Mouse (Mus musculus): ENCODE results near the gene Ap2m1. TPM values are rescaled to one million over a fixed set of nuclear protein-coding genes. Genes with fewer than 3 reads are reported as not detected.
"Not testable (repeated sequence)": the region's sequence is repeated elsewhere in the genome, so short reads cannot be mapped to it uniquely, and the experiment has no call there.

Ap2m1 gene
- 411 and 423 TPM in 2 replicates for polyA plus RNA-seq (2015; fragmentation: Nextera tagmentation; extraction: Ambion mirVana)

GRCm38 (mm10) chr16:20535296-20536080 is at the start of gene Ap2m1:
Gene Ap2m1, plus strand, starts transcription at chr16:20535478.
- TF ChIP-seq CTCF (IDR thresholded peaks at IDR 0.05; ENCODE audit: low read depth) = no peak
- Histone ChIP-seq H3K9ac (ENCODE audit: low read depth, low read length) (peak within 1 kb of the TSS; percentile 86), H3K27ac (ENCODE audit: low read depth, low read length) (peak within 1 kb of the TSS; percentile 90), H3K4me3 (ENCODE audit: low read depth, low read length) (peak within 1 kb of the TSS; percentile 89), H3K36me3 (ENCODE audit: control insufficient read depth, insufficient read depth) (peaks cover 48% of the 10 kb centered on the region), H3K9me3 (ENCODE audit: control insufficient read depth) (no peaks in the 10 kb centered on the region), H3K4me2 (replicated peaks; ENCODE audit: low read depth) (peak within 1 kb of the TSS; percentile 75), H3K4me1 (replicated peaks; ENCODE audit: control insufficient read depth, insufficient read depth, low read length) (peaks cover 4% of the 10 kb centered on the region; the same call in 1 of the 2 replicates), H3K27me3 (replicated peaks; ENCODE audit: control insufficient read depth, insufficient read depth, low read length) (no peaks in the 10 kb centered on the region)
- under 1% methylated on average over 52 of the region's 52 CpGs for WGBS
- ATAC-seq = peak; percentile 95

DNA sequence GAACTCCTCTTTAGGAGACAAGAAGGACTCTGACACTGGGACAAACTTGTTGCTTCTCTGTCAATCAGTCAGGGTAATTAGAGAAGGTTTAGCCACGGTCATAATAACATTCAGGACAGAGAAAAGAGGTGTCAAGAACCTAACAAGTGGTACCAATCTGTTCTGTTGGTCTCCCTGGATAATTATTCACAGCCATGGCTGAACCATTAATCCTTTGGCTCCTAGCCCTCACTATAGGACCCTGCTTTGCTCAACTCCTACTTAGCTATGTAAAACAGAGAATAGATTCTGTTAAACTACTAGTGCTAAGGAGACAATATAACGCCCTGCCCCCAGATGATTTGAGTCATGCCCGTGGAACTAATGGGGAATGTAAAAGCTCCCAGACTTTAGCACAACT is 49.2 kb upstream of the Ap2m1 start:
- no peak for ATAC-seq

GRCm38 (mm10) chr16:20488151-20488550 is 47.1 kb upstream of the Ap2m1 start:
- WGBS = 84% methylated on average over 1 of the region's 1 CpGs
- Histone ChIP-seq H3K4me1 (replicated peaks; ENCODE audit: control insufficient read depth, insufficient read depth, low read length) (no peaks in the 10 kb centered on the region), H3K36me3 (ENCODE audit: control insufficient read depth, insufficient read depth) (no peaks in the 10 kb centered on the region), H3K4me2 (replicated peaks; ENCODE audit: low read depth) (no peak overlapping the region), H3K4me3 (ENCODE audit: low read depth, low read length) (no peak overlapping the region), H3K27ac (ENCODE audit: low read depth, low read length) (no peak overlapping the region), H3K27me3 (replicated peaks; ENCODE audit: control insufficient read depth, insufficient read depth, low read length) (no peaks in the 10 kb centered on the region), H3K9ac (ENCODE audit: low read depth, low read length) (no peak overlapping the region), H3K9me3 (ENCODE audit: control insufficient read depth) (no peaks in the 10 kb centered on the region)
- TF ChIP-seq CTCF (IDR thresholded peaks at IDR 0.05; ENCODE audit: low read depth) = no peak
- no peak for ATAC-seq

More for the DNA sequence above, 49.2 kb upstream of the Ap2m1 start:
- Histone ChIP-seq H3K4me2 (replicated peaks; ENCODE audit: low read depth) (no peak overlapping the region), H3K4me1 (replicated peaks; ENCODE audit: control insufficient read depth, insufficient read depth, low read length) (no peaks in the 10 kb centered on the region), H3K9me3 (ENCODE audit: control insufficient read depth) (no peaks in the 10 kb centered on the region), H3K4me3 (ENCODE audit: low read depth, low read length) (no peak overlapping the region), H3K27me3 (replicated peaks; ENCODE audit: control insufficient read depth, insufficient read depth, low read length) (no peaks in the 10 kb centered on the region), H3K9ac (ENCODE audit: low read depth, low read length) (no peak overlapping the region), H3K36me3 (ENCODE audit: control insufficient read depth, insufficient read depth) (no peaks in the 10 kb centered on the region), H3K27ac (ENCODE audit: low read depth, low read length) (no peak overlapping the region)
- no peak for TF ChIP-seq CTCF (IDR thresholded peaks at IDR 0.05; ENCODE audit: low read depth)
- WGBS = 74% methylated on average over 3 of the region's 3 CpGs

GRCm38 (mm10) chr16:20488751-20489150 is 46.5 kb upstream of the Ap2m1 start:
- not testable (repeated sequence) for H3K4me3 ChIP-seq (ENCODE audit: low read depth, low read length); H3K4me2 ChIP-seq (replicated peaks; ENCODE audit: low read depth); H3K27ac ChIP-seq (ENCODE audit: low read depth, low read length); H3K4me1 ChIP-seq (replicated peaks; ENCODE audit: control insufficient read depth, insufficient read depth, low read length); H3K9me3 ChIP-seq (ENCODE audit: control insufficient read depth); H3K27me3 ChIP-seq (replicated peaks; ENCODE audit: control insufficient read depth, insufficient read depth, low read length); ATAC-seq; H3K9ac ChIP-seq (ENCODE audit: low read depth, low read length); H3K36me3 ChIP-seq (ENCODE audit: control insufficient read depth, insufficient read depth)
- WGBS = 73% methylated on average over 9 of the region's 9 CpGs

DNA sequence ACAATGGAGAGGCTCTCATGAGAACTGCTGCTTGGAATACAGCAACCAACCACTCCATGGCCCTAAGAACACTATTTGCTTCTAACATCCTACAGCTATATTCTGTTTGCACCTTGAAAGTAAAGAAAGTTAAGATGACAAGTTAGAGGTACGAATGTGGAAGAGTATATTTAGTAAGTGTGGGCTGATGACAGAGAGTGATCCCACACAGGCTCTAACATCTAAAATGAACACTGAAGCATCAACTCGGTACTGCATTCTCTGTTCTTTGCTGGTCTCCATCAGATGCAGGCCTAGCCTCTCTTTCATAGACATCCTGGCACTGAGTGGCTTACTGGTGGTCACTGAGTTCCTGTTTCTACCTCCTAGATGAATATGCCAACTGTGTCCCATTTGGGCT is 46.0 kb upstream of the Ap2m1 start:
- Histone ChIP-seq H3K9ac (ENCODE audit: low read depth, low read length) (no peak overlapping the region), H3K9me3 (ENCODE audit: control insufficient read depth) (no peaks in the 10 kb centered on the region), H3K4me2 (replicated peaks; ENCODE audit: low read depth) (no peak overlapping the region), H3K4me1 (replicated peaks; ENCODE audit: control insufficient read depth, insufficient read depth, low read length) (no peaks in the 10 kb centered on the region), H3K36me3 (ENCODE audit: control insufficient read depth, insufficient read depth) (no peaks in the 10 kb centered on the region), H3K4me3 (ENCODE audit: low read depth, low read length) (no peak overlapping the region), H3K27ac (ENCODE audit: low read depth, low read length) (no peak overlapping the region), H3K27me3 (replicated peaks; ENCODE audit: control insufficient read depth, insufficient read depth, low read length) (no peaks in the 10 kb centered on the region)
- ATAC-seq = no peak
- TF ChIP-seq CTCF (IDR thresholded peaks at IDR 0.05; ENCODE audit: low read depth) = no peak
- 80% methylated on average over 2 of the region's 2 CpGs for WGBS

DNA sequence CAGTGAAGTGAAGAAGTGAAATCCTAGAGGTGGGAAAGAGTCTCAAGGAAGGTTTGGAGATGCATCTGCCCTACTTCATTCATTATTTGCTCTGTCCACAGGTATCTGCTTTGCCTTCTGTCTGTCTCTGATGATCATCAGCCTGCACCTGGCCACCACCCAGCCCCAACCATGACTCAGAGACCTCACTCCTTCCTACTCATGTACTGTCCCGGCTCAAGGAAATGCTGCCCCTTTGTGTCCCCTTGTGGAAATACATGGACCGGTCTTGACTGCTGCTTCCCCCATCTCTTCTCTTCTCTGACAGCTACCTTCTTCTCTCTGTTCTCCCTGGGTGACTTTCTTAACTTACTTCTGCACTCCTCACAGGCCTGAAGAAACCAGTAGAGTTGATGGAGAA is 44.7 kb upstream of the Ap2m1 start:
- no peaks in the 10 kb centered on the region for H3K27me3 ChIP-seq (replicated peaks; ENCODE audit: control insufficient read depth, insufficient read depth, low read length)
- no peak overlapping the region for H3K4me3 ChIP-seq (ENCODE audit: low read depth, low read length)
- no peak overlapping the region for H3K4me2 ChIP-seq (replicated peaks; ENCODE audit: low read depth)
- 38% methylated on average over 2 of the region's 2 CpGs for WGBS
- H3K27ac ChIP-seq (ENCODE audit: low read depth, low read length) = no peak overlapping the region
- no peaks in the 10 kb centered on the region for H3K9me3 ChIP-seq (ENCODE audit: control insufficient read depth)
- H3K36me3 ChIP-seq (ENCODE audit: control insufficient read depth, insufficient read depth) = no peaks in the 10 kb centered on the region
- H3K9ac ChIP-seq (ENCODE audit: low read depth, low read length) = no peak overlapping the region
- peak; percentile 61 for TF ChIP-seq CTCF (IDR thresholded peaks at IDR 0.05; ENCODE audit: low read depth)
- ATAC-seq = peak; percentile 58; the same call in 1 of the 2 replicates
- H3K4me1 ChIP-seq (replicated peaks; ENCODE audit: control insufficient read depth, insufficient read depth, low read length) = no peaks in the 10 kb centered on the region
